Mouse (Mus musculus): ENCODE data around the gene Brd7.

Gene Brd7

DNA sequence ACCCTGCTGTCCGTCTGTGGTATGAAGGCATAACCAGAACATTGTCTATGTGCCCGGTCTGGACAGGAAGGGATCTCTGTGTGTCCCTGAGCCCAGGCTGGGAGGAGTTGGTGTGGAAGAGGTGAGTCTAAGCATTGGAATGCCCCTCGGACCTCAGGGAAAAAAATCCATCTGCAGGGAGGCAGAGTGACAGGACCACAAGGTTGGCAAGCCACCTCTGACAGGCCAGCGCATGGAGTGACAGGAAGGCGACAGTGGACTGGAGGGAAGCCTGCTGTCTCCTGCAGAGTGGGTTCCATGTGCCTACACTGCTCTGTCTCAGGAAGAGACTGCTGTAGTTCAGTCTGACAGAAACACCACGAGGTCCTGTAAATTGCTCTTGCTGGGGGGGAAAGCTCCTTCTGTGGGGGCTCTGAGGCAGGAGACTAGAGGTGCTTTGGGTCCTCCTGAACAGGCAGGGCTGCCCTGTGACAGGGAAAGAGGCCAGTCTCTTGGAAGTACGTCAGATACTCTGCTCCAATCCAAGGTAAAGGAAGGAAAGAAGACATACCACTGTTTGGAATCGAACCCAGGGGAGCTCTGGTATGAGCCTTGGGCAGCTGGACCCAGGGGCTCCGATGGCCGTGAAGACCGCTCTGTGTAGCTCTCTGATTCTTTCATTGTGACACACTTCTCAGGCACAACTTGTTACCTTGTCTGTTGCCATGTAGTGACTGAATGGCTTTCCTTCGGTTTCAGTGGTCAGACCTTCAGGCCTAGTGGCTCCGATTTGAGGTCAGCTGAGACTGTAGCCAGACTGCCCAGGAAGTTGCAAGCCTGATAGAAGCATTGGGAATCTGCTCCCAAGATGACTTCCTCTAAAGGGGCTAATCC is 78.5 kb downstream of the Brd7 start:
- no peak for DNase-seq (ENCODE audit: low read depth, low spot score)

DNA sequence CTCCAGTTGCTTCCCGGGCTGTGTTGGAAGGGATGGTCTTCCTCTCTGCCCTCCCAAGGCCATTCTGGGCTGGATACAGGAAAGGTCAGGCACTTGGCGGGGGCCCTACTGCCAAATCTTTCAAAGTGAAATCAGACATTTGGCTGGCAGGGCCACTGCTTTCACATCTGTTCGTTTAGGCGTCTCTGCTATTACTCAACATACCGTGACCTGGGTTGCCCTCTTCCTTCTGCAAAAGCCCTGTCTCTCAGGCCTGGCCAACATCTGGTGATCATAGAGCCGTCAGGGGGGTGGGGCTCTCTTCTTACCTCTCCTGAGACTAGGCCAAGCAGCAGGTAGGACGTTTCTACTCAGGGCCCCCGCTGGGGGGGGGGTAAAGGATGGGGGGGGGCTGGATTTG is 79.3 kb downstream of the Brd7 start:
- no peak for DNase-seq (ENCODE audit: low read depth, low spot score)
